Mouse (Mus musculus): ENCODE data around the gene Sbk3. TPM values are rescaled to one million over a fixed set of nuclear protein-coding genes. Genes with fewer than 3 reads are reported as not detected.

Gene Sbk3
- polyA plus RNA-seq, 1 experiment from 2014 or later = 0.84 TPM

GRCm38 (mm10) chr7:4996003-4996895 is 25.3 kb upstream of the Sbk3 start, which contains the start of gene Zfp579:
TSS of gene Zfp579 (minus strand) at chr7:4996158.
- ATAC-seq (replicated peaks; ENCODE audit: extremely low read depth, insufficient read depth, low FRiP score) = peak; percentile 75
- H3K36me3 ChIP-seq (ENCODE audit: control insufficient read depth, insufficient read depth) = peaks cover 18% of the 10 kb centered on the region
- H3K4me3 ChIP-seq (ENCODE audit: low read length) = peak within 1 kb of the TSS; percentile 70
- H3K4me1 ChIP-seq (ENCODE audit: control insufficient read depth, insufficient read depth, low read length) = peaks cover 14% of the 10 kb centered on the region
- peak within 1 kb of the TSS; percentile 83 for H3K9ac ChIP-seq (ENCODE audit: low read length)
- peak within 1 kb of the TSS; percentile 78 for H3K4me2 ChIP-seq (ENCODE audit: low read depth, low read length)
- peaks cover 12% of the 10 kb centered on the region for H3K27me3 ChIP-seq (ENCODE audit: control insufficient read depth, insufficient read depth, low read length)
- 0 out of 2 replicates have a peak, but pooled peaks cover 5% of the 10 kb centered on the region for H3K9me3 ChIP-seq (replicated peaks; ENCODE audit: control insufficient read depth, low read length)
- 5% methylated on average over 17 of the region's 26 CpGs for WGBS
- peak within 1 kb of the TSS; percentile 74 for H3K27ac ChIP-seq (ENCODE audit: low read length)

- WGBS = 7% methylated on average over 19 of the region's 19 CpGs
- Histone ChIP-seq H3K4me1 (ENCODE audit: control insufficient read depth, insufficient read depth, low read length) (peaks cover 14% of the 10 kb centered on the region), H3K36me3 (ENCODE audit: control insufficient read depth, insufficient read depth) (peaks cover 18% of the 10 kb centered on the region), H3K27ac (ENCODE audit: low read length) (peak overlapping the region; percentile 11; the same call in 1 of the 2 replicates), H3K4me3 (ENCODE audit: low read length) (peak overlapping the region; percentile 70), H3K9me3 (replicated peaks; ENCODE audit: control insufficient read depth, low read length) (0 out of 2 replicates have a peak, but pooled peaks cover 5% of the 10 kb centered on the region), H3K4me2 (ENCODE audit: low read depth, low read length) (peak overlapping the region; percentile 78), H3K27me3 (ENCODE audit: control insufficient read depth, insufficient read depth, low read length) (peaks cover 12% of the 10 kb centered on the region), H3K9ac (ENCODE audit: low read length) (peak overlapping the region; percentile 83)
- ATAC-seq (replicated peaks; ENCODE audit: extremely low read depth, insufficient read depth, low FRiP score) = peak; percentile 2; the same call in 1 of the 2 replicates
These were observed 24.5 kb upstream of the Sbk3 start for GRCm38 (mm10) chr7:4995268-4996002.

GRCm38 (mm10) chr7:4993999-4994788 is 23.2 kb upstream of the Sbk3 start:
- WGBS = 48% methylated on average over 58 of the region's 59 CpGs
- peaks cover 14% of the 10 kb centered on the region for H3K4me1 ChIP-seq (ENCODE audit: control insufficient read depth, insufficient read depth, low read length)

GRCm38 (mm10) chr7:4993347-4993998 is 22.5 kb upstream of the Sbk3 start:
- H3K4me2 ChIP-seq (ENCODE audit: low read depth, low read length) = peak overlapping the region; percentile 39
- no peak overlapping the region for H3K27ac ChIP-seq (ENCODE audit: low read length)
- no peak for ATAC-seq (replicated peaks; ENCODE audit: extremely low read depth, insufficient read depth, low FRiP score)
- WGBS = 47% methylated on average over 55 of the region's 55 CpGs
- 0 out of 2 replicates have a peak, but pooled peaks cover 5% of the 10 kb centered on the region for H3K9me3 ChIP-seq (replicated peaks; ENCODE audit: control insufficient read depth, low read length)
- peaks cover 14% of the 10 kb centered on the region for H3K4me1 ChIP-seq (ENCODE audit: control insufficient read depth, insufficient read depth, low read length)
- peaks cover 12% of the 10 kb centered on the region for H3K27me3 ChIP-seq (ENCODE audit: control insufficient read depth, insufficient read depth, low read length)
- 0 out of 2 replicates have a peak overlapping the region, but pooled peaks have one; percentile 32 for H3K9ac ChIP-seq (ENCODE audit: low read length)
- H3K36me3 ChIP-seq (ENCODE audit: control insufficient read depth, insufficient read depth) = peaks cover 18% of the 10 kb centered on the region
- H3K4me3 ChIP-seq (ENCODE audit: low read length) = peak overlapping the region; percentile 1; the same call in 1 of the 2 replicates

More at GRCm38 (mm10) chr7:4993999-4994788, 23.2 kb upstream of the Sbk3 start:
- 0 out of 2 replicates have a peak, but pooled peaks cover 5% of the 10 kb centered on the region for H3K9me3 ChIP-seq (replicated peaks; ENCODE audit: control insufficient read depth, low read length)
- ATAC-seq (replicated peaks; ENCODE audit: extremely low read depth, insufficient read depth, low FRiP score) = no peak
- H3K36me3 ChIP-seq (ENCODE audit: control insufficient read depth, insufficient read depth) = peaks cover 18% of the 10 kb centered on the region
- 0 out of 2 replicates have a peak overlapping the region, but pooled peaks have one; percentile 32 for H3K9ac ChIP-seq (ENCODE audit: low read length)
- peak overlapping the region; percentile 1 for H3K4me3 ChIP-seq (ENCODE audit: low read length)
- peaks cover 12% of the 10 kb centered on the region for H3K27me3 ChIP-seq (ENCODE audit: control insufficient read depth, insufficient read depth, low read length)
- H3K27ac ChIP-seq (ENCODE audit: low read length) = no peak overlapping the region
- H3K4me2 ChIP-seq (ENCODE audit: low read depth, low read length) = peak overlapping the region; percentile 78

GRCm38 (mm10) chr7:4988250-4988649 is 17.3 kb upstream of the Sbk3 start:
- ATAC-seq (replicated peaks; ENCODE audit: extremely low read depth, insufficient read depth, low FRiP score) = no peak
- 29% methylated on average over 2 of the region's 2 CpGs for WGBS
- H3K9me3 ChIP-seq (replicated peaks; ENCODE audit: control insufficient read depth, low read length) = 0 out of 2 replicates have a peak, but pooled peaks cover 2% of the 10 kb centered on the region

GRCm38 (mm10) chr7:4976832-4977231 is 5.9 kb upstream of the Sbk3 start:
- 87% methylated on average over 7 of the region's 7 CpGs for WGBS
- H3K36me3 ChIP-seq (ENCODE audit: control insufficient read depth, insufficient read depth) = no peaks in the 10 kb centered on the region
- H3K27me3 ChIP-seq (ENCODE audit: control insufficient read depth, insufficient read depth, low read length) = no peaks in the 10 kb centered on the region
- no peak overlapping the region for H3K27ac ChIP-seq (ENCODE audit: low read length)
- peaks cover 7% of the 10 kb centered on the region for H3K4me1 ChIP-seq (ENCODE audit: control insufficient read depth, insufficient read depth, low read length)
- no peak overlapping the region for H3K4me2 ChIP-seq (ENCODE audit: low read depth, low read length)
- H3K9me3 ChIP-seq (replicated peaks; ENCODE audit: control insufficient read depth, low read length) = 0 out of 2 replicates have a peak, but pooled peaks cover 2% of the 10 kb centered on the region
- H3K9ac ChIP-seq (ENCODE audit: low read length) = no peak overlapping the region
- ATAC-seq (replicated peaks; ENCODE audit: extremely low read depth, insufficient read depth, low FRiP score) = no peak
- H3K4me3 ChIP-seq (ENCODE audit: low read length) = no peak overlapping the region

More at GRCm38 (mm10) chr7:4988250-4988649, 17.3 kb upstream of the Sbk3 start:
- no peaks in the 10 kb centered on the region for H3K4me1 ChIP-seq (ENCODE audit: control insufficient read depth, insufficient read depth, low read length)
- H3K4me3 ChIP-seq (ENCODE audit: low read length) = no peak overlapping the region
- no peak overlapping the region for H3K9ac ChIP-seq (ENCODE audit: low read length)
- H3K36me3 ChIP-seq (ENCODE audit: control insufficient read depth, insufficient read depth) = peaks cover 14% of the 10 kb centered on the region
- H3K27me3 ChIP-seq (ENCODE audit: control insufficient read depth, insufficient read depth, low read length) = no peaks in the 10 kb centered on the region; the same call in 1 of the 2 replicates
- H3K27ac ChIP-seq (ENCODE audit: low read length) = no peak overlapping the region
- no peak overlapping the region for H3K4me2 ChIP-seq (ENCODE audit: low read depth, low read length)

- no peaks in the 10 kb centered on the region for H3K27me3 ChIP-seq (ENCODE audit: control insufficient read depth, insufficient read depth, low read length)
These were observed 4.5 kb upstream of the Sbk3 start for GRCm38 (mm10) chr7:4975455-4975854.

More at GRCm38 (mm10) chr7:4975455-4975854, 4.5 kb upstream of the Sbk3 start:
- Histone ChIP-seq H3K27ac (ENCODE audit: low read length) (no peak overlapping the region), H3K9me3 (replicated peaks; ENCODE audit: control insufficient read depth, low read length) (0 out of 2 replicates have a peak, but pooled peaks cover 2% of the 10 kb centered on the region), H3K4me3 (ENCODE audit: low read length) (no peak overlapping the region), H3K9ac (ENCODE audit: low read length) (no peak overlapping the region), H3K4me1 (ENCODE audit: control insufficient read depth, insufficient read depth, low read length) (peaks cover 9% of the 10 kb centered on the region), H3K36me3 (ENCODE audit: control insufficient read depth, insufficient read depth) (no peaks in the 10 kb centered on the region), H3K4me2 (ENCODE audit: low read depth, low read length) (no peak overlapping the region)
- 53% methylated on average over 4 of the region's 4 CpGs for WGBS
- ATAC-seq (replicated peaks; ENCODE audit: extremely low read depth, insufficient read depth, low FRiP score) = no peak

All from heart, embryonic 16.5 days (tissue).